Mouse (Mus musculus) liver, embryonic 14.5 days (tissue): ENCODE measurements around the gene Ston2.

Experiments
- CTCF ChIP-seq: IDR thresholded peaks from 2 replicates; pipeline ENCODE4 v1.5.1; 2016; ENCODE audit warnings: antibody characterized with exemption, low read depth, control low read depth
- EP300 ChIP-seq: IDR thresholded peaks from 2 replicates; pipeline ENCODE4 v1.6.1; 2016; ENCODE audit warnings: antibody characterized with exemption, low read depth

- TF ChIP-seq CTCF (no peak), EP300 (no peak)
Measured at GRCm38 (mm10) chr12:91663260-91663659, 124.9 kb downstream of the Ston2 start.
